Mouse (Mus musculus): ENCODE measurements around the gene Dek.

Dek gene

DNA sequence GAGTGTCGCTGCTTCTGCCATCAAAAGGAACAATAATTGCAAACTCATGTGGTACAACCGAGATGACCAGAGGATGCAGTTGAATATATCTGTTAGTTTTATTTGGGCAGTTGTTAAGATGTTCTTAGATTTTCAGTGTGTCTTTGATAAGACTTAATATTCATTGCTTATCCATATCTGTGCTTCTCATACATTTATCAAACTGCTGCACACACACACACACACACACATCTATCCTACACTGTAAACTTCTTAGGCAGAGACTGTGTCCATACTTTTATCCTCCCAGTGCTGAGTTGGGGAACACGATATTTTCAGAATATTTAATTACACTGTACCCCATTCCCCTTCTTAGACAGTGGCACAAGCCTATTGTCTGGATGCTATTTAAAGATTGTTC, 5.2 kb upstream of the Dek start:
- DNase-seq (ENCODE audit: low spot score in 2 of 2): no peak

DNA sequence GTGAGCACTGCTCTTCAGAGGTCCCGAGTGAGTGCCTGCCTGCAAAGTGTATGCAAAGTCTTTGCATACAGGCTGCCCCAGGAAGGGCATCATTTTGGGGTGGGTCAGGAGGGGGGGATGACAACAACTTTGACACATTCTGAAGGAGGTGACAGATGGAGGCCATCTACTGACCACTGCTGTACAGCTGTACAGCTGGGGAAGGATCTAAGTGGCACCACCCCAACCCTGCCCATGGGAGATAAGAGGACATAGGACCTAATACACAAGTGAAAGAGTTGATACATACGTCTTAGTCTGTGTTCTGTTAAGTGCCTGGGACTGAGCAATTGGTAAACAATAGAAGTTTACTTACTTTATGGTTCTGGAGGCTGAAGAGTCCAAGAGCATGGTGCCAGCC, 3.2 kb upstream of the Dek start:
- no peak for DNase-seq (ENCODE audit: low spot score in 2 of 2)

DNA sequence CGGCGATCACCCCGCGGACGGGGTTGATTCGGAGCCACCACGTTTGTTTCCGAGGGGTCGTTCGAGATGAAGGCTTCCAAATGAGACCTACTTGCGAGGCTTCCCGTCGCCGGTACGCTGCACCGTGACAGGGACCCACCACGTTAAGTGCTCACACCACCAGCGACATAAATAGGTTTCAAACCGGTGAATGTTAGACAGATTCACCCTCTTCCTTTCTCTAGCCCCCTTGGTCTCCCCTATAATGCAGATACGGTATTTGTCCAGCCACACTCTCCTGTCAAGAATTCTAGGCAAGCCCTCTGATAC, 533 bp upstream of the Dek start:
- DNase-seq (ENCODE audit: low spot score in 2 of 2): no peak

DNA sequence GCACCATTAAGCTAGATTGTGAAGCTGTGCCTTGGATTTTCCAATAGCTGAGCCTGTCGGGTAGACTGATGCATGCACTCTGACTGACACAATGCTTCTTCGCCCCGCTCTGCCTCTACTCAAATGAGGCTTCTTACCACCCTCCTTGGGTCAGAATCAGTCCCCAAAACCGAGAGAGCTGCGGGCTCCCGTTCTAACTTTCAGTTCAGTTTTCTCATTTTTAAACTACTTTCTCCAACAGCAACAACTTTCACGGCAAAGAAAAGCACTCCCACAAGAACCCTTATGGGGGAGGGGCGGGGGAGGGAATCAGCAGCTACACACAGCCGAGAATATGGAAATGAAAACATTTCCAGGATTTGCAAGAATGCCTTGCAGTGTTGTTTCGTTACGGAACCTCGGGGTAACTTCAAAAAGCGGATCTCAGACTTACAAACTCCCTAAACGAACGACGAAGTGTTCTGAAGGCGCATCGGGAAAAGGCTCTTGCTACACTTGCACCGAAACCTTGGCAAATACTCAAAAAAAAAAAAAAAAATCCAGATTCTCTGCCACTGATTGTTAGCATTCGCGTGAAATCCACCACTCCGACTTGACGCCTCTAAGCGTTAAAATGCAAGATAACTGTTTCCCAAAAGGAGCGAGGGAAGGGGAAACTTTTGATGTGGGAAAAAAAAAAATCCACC, 1.0 kb downstream of the Dek start:
- peak in 1 of 2 experiments; percentile 10 for DNase-seq (ENCODE audit: low spot score in 2 of 2)

DNA sequence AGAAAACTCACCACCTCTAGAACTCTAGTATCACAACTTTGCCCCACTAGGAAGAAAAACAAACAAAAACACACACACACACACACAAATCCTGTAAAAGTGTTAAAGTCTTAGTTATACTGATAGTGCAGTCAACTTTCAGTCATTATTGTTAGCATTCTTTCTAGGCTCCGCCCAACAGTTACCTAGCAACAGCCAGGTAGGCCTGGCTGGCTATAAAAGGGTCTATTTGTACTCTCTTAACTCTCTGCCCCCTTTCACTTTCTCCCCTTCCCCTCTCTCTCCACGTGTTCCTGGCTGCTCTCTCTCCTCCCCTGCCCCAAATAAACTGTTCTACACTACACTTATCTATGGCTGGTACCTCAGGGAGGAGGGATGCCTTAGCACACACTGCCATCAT, 1.9 kb downstream of the Dek start:
- DNase-seq (ENCODE audit: low spot score in 2 of 2): no peak

DNA sequence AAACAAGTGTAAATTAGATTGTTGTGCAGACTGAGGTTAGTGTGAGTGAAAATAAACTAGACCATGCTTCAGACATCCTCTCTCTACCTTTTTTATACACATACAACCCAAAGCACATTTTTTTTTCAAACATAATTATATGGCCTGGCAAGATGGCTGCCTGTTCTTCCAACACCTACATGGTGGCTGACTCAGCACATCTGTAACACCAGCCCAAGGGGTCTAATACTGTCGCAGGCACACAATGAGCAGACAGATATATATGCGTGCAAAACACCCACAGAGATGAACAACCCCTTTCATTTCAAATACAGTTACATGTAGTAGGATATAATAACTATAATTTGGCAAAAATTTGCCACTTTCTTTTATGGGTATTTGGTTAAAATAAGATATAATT, 5.4 kb downstream of the Dek start:
- no peak for DNase-seq (ENCODE audit: low spot score in 2 of 2)

DNA sequence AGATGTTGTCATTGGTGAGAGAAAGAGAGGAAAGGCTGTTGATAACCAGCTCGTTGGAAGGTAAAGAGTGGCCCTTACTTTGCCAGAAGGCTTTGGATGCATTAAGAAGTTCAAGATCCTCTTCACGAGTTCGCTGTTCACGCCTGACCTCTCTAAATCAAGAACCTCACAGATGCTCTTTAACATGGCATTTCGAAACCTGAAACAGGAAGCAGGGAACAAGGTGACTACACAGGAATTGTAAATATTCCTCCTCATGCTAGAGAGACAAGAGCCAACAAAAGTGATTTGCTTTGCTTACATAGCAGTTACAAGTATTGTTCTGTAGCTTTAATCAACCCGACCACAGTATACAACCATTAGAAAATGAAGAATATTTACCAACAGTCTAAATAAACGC, 6.7 kb downstream of the Dek start:
- DNase-seq (ENCODE audit: low spot score in 2 of 2): no peak

DNA sequence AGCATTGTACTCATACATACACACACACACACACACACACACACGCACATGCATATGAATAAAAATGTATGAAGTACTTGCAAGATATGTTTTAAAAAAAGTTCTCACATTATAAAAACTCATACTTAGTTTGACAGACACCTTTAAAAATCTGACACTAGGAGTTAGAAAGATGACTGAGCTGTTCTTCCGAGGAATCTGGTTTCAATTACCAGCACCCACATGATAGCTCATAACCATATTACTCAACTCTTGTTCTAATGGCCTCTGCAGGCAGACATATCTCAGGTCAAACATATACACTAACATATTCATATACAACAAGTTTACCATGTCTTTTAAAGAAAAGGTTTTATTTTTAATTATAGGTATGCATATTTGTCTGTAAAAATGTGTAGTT, 9.4 kb downstream of the Dek start:
- DNase-seq (ENCODE audit: low spot score in 2 of 2): no peak

DNA sequence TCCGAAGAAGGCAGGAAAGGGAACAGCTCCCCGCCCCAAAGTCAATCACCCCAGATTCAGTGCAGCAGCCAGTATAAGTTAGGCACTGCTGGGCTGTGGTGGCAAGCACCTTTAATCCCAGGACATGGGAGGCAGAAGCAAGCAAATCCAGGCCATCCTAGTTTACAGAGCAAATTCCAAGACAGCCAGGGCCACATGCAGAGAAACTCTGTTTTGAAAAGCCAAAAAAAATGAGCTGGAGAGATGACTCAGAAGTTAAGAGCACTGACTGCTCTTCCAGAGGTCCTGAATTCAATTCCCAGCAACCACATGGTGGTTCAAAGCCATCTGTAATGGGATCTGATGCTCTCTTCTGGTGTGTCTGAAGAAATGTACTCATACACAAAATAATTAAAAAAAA, 12.2 kb downstream of the Dek start:
- no peak for DNase-seq (ENCODE audit: low spot score in 2 of 2)

DNA sequence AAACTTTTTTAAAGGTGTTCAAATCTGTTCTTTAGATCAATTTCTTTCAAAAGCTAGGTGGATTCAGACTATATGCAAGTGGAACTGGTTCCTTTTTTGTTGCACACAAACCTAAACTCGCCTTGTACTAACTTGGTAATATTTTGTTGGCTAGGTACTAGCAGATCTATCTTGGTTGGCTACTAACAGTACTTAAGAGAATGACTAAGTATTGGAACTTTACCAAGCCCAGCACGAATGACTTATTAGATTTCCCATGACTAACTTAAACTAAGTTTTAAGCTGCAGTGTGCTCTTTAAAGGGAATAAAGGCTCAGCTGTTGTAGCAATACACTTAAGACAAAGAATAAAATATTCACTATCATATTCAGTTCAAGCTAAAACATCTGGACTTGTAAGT, 16.7 kb downstream of the Dek start:
- DNase-seq (ENCODE audit: low spot score in 2 of 2): no peak

DNA sequence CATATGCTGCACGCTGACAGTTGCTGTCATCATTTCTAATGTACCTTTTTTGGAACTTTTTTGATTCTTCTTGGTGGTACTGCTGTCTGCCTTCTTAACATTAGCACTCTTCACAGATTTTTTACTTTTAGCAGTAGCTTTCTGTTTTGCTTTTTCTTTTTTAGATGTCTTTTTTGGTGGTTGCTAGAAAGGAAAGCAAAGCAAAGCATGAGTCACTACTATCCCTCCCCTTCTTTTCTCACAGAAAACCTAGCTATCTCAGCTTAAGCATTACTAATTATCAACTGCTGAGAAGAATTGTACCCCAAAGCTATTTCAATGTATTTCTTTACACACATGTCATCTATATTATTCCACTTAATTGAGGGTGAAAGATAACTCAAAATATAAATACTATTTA, 17.6 kb downstream of the Dek start:
- no peak for DNase-seq (ENCODE audit: low spot score in 2 of 2)

DNA sequence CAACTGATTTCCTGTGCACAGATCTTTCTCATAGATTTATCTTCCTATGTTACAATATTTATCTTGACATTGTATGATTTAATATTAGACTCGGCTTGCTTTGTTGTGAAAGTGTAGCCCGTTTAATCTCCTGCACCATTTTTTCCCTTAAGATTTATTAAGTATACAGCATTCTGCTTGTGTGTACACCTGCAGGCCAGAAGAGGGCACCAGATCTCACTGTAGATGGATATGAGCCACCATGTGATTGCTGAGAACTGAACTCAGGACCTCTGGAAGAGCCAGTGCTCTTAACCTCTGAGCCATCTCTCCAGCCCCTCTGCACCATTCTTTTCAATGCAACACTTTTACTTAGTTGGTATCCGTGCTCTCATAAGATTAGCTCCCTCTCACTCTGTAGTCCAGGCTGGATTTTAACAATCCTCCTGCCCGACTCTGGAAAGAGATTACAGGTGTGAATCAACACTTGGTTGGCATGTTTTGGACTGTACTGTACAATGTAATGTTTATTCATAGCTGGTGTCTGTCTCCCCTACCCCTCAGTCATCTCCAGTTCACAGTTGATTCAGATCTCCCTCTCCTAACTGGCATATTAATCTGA, 25.0 kb downstream of the Dek start:
- peak in 1 of 2 experiments; percentile 17 for DNase-seq (ENCODE audit: low spot score in 2 of 2)

DNA sequence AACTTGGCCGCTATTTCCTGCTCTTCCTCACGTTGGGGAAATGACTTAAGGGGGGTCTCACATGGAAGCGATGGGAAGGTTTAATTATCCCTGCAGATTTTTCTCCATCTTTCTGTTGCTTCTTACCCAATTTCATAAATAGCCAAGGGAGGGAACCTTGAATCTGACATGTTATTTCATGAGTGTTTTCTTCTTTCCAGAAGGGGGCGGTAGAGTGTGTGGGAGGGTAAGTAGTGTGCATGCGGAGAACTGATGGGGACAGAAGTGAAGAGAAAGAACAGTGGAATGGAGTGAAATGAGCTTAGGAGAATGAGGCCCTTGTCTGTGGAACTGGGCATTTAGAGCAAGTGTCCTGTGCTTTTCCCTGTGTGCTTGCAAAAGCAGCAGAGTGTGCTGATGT, 27.2 kb downstream of the Dek start:
- no peak for DNase-seq (ENCODE audit: low spot score in 2 of 2)

DNA sequence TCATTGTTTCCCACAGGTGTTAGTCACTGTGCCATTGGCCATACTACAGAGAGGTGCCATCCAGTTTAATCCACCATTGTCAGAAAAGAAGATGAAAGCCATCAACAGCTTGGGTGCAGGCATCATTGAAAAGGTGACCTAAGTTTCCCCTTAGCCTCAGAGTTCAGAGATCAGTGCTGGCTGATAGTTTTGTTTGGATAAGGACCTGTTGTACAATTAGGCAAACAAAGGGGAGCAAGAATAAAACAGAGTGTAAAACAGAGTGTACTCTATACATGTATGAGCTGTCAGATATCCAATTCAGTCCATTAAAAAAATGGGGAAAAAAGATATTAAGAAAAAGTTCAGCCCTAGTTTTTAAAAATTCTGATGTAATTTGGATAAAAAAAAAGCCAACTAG, 28.6 kb downstream of the Dek start:
- no peak for DNase-seq (ENCODE audit: low spot score in 2 of 2)

DNA sequence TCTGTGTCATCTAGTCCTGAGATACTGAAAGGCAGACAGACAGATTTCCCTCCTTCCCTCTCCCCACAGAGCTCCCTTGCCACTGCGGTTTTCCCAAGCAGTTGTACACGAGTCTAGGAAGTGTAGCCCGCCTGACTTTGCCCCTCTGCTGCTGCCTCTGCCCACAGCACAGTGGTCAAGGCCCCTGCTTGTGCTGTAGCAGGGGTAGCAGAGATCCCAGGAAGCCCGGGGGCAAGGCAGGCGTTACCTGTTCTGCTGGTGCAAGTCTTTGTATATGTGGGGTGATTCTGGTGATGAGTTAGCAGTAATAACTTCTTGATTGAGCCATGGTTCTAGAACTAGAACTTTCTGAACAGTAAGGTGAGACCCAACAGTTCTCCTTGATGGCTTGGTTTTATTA, 29.8 kb downstream of the Dek start:
- no peak for DNase-seq (ENCODE audit: low spot score in 2 of 2)

DNA sequence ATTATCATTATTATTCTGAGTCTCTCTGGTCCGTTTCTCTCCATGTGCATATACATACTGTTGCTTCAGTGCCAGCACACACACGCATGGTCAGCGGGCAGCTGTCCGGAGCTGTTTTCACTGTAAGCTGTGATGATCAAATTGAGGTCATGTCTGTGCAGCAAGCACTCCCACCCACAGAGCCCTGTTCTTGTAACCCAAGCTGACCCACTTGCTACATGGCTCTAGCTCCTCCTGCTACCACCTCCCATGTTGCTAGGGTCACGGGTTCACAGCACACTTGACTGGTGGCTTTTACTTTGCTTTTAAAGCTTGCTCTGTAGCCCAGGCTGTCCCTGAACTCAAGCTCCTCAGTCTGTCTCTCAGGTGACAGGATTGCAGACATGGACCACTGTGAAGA, 33.5 kb downstream of the Dek start:
- no peak for DNase-seq (ENCODE audit: low spot score in 2 of 2)

DNA sequence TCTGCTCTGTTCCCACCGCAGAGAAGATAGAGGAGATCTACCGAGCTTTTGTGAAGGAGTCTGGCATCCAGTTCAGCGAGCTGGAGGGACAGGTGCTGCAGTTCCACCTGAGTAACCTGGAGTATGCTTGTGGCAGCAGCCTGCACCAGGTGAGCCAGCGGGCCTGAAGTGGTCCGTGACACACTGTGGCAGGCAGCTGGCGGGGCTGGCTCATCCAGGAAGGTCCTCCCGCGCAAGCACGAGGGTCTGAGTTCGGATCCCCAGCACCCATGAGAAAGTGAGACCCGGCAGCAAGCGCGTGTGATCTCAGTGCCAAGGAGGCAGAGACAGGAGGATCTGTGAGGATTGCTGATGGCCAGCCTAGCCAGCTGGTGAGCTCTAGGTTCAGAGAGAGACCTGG, 34.1 kb downstream of the Dek start:
- DNase-seq (ENCODE audit: low spot score in 2 of 2): no peak

DNA sequence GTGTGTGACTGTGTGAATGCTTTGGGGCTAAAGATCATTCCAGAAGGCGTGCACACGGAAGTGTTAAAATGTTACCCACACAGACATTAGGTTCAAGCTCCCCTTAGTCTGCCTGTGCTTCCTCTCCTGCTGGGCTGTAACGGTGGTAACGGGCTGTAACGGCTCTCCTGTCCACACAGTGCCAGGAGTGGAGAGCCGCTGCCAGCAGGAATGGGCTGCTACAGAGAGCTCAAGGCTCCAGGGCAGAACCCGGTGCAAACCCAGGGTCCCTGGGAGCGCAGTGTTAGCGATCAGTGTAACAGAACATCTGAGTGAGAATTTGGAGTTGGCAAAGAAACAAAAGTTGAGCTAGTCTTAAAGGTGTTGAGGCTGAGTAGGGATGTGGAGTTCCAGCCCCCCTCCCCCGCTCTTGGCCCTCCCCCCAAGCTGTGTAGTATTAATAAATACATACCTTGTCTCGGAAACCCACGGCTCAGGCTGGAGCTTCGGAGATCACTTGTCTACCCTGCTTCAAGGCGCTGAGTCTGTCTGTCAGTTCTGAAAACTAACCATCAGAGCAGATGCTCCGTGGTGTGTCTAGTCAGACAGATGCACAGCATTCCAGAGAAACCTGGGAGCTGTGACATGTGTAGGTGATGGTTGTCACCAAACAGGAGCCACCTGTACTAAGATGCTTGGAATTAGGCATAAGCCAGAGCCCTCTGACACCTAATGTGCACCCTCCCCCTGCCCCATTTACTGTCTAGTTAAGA, 35.5 kb downstream of the Dek start:
- DNase-seq (ENCODE audit: low spot score in 2 of 2): no peak

DNA sequence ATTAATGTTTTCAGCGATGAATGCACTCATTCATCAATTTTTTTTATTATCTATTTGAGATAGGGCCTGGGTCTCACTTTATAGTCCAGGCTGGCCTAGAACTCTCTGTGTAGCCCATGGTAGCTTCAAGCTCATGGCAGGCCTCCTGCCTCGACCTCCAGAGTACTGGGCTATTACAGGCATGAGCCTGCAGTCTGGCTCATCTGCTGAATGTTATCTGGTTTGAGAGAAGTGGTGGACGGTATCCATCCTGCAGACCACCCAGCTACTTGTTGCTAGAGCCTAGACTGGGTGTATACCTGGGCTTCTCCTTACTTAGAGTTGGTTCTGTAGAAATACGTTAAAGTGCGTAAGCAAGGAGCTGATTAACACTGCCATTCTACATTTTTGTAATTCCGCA, 39.0 kb downstream of the Dek start:
- no peak for DNase-seq (ENCODE audit: low spot score in 2 of 2)

DNA sequence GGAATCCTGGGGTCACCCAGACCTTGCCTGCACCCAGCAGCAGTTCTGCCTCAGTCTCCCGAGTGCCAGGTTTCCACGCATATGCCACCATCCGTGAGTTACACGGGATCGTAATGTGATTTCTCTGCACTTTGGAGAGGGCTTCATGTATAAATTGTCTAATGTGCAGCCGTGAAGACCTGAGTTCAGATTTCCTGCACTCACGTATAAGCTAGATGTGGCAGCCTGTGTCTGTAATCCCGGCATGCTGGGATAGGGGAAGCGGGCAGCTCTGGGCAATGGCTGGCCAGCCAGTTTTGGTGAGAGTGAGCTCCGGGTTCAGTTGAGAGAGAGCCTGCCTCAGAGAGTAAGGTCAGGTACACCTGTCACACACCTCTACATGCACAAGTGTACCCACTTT, 39.5 kb downstream of the Dek start:
- no peak for DNase-seq (ENCODE audit: low spot score in 2 of 2)

DNA sequence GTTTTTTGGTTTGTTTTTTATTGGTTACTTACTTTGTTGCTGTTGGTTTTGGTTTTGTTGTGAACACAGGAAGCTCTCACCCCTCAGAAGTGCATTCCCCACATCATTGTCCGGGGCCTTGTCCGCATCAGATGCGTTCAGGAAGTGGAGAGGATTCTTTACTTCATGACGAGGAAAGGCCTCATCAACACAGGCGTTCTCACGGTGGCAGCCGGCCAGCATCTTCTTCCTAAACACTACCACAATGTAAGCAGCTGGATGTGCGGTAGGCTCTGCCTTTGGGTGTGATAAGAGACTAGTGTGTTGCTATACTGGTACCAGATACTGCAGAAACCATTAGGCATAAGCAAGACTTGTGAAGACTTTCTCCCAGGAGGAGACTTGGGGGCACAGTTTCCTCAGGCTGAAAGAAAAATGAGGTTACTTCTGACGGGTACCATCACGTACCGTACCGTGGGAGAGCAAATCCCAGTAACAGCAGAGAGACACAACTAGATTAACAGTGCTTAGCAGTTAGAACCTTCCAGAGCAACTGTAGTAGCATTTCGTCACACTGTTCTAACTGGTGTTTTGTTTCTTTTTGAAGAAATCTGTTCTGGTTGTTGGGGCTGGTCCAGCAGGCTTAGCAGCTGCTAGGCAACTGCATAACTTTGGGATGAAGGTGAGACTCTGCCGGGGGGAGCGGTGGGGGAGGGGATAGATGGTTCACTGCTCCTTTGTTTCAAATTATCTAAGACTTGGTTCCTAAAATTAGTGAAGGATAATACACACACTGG, 41.8 kb downstream of the Dek start:
- DNase-seq (ENCODE audit: low spot score in 2 of 2): no peak

DNA sequence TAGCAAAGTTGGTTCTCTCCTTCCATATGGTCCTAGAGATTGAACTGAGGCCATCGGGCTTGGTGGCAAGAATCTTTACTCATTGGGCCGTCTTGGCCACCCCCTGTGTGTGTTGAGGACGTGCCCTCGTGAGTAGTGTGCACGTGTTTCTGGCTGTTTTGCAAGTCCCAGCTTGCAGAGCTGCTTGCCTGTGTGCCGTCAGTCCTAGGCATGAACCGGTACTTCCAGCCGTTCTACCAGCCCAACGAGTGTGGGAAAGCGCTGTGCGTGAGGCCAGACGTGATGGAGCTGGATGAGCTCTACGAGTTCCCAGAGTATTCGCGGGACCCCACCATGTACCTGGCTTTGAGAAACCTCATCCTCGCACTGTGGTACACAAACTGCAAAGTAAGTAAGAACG, 43.2 kb downstream of the Dek start:
- no peak for DNase-seq (ENCODE audit: low spot score in 2 of 2)

DNA sequence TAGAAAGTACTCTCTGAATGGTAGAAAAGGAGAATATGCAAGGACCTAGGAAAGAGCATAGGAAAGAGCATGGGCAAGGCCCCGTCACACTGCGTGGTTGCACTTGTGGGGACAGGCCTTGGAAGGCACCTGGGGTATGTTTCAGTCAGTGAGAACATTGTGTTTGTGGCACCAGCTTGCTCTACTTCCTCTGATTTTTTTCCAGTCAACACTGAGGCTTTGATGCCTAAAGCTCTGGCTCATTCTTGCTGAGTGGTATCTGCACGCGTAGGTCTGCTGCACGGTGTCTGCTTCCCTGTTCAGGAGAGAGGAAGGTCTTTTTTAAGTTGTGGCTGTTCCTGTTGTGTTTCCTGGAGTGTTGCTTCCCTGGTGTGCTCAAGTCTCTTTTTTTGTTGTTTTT, 49.2 kb downstream of the Dek start:
- peak; percentile 44 to 45 for DNase-seq (ENCODE audit: low spot score in 2 of 2)

All from thymus, postnatal 10 days (tissue).